Mouse (Mus musculus) stomach, embryonic 15.5 days (tissue): ENCODE data around the gene Trpm5. TPM values are rescaled to one million over a fixed set of nuclear protein-coding genes. Genes with fewer than 3 reads are reported as not detected.

Source experiments
- ATAC-seq: fragments of 200-750 bp; cut with Nextera tagmentation; 2 replicates; pipeline ENCODE4 v1.8.0; 2017; ENCODE audit warnings: low read depth, moderate number of reproducible peaks, moderate TSS enrichment; ENCODE audit not compliant: insufficient read depth, low FRiP score
- H3K27ac ChIP-seq: fragments of 300-500 bp; sonication (generic); 2 replicates; pipeline ENCODE4 v1.5.1; 2015; ENCODE audit warnings: mild to moderate bottlenecking, inconsistent platforms
- H3K27me3 ChIP-seq: fragments of 300-500 bp; sonication (generic); replicated peaks from 2 replicates; pipeline ENCODE4 v1.6.1; 2015; ENCODE audit warnings: inconsistent platforms
- H3K36me3 ChIP-seq: fragments of 300-500 bp; sonication (generic); 2 replicates; pipeline ENCODE4 v1.6.1; 2015; ENCODE audit warnings: inconsistent platforms
- H3K4me1 ChIP-seq: fragments of 300-500 bp; sonication (generic); 2 replicates; pipeline ENCODE4 v1.6.1; 2015; ENCODE audit warnings: inconsistent platforms
- H3K4me2 ChIP-seq: fragments of 300-500 bp; sonication (generic); 2 replicates; pipeline ENCODE4 v1.6.1; 2015; ENCODE audit warnings: mild to moderate bottlenecking, inconsistent platforms
- H3K4me3 ChIP-seq: fragments of 300-500 bp; sonication (generic); replicated peaks from 2 replicates; pipeline ENCODE4 v1.5.1; 2015; ENCODE audit warnings: inconsistent platforms
- H3K9ac ChIP-seq: fragments of 300-500 bp; sonication (generic); 2 replicates; pipeline ENCODE4 v1.6.1; 2015; ENCODE audit warnings: inconsistent platforms
- H3K9me3 ChIP-seq: fragments of 300-500 bp; sonication (generic); 2 replicates; pipeline ENCODE4 v1.6.1; 2016; ENCODE audit warnings: inconsistent platforms
- WGBS: fragments of 180-500 bp; shearing (Covaris S2); methylation state at CpG from one replicate; pipeline ENCODE4 v1.1.7; 2015; 5-methylcytosine and 5-hydroxymethylcytosine counted together
- polyA plus RNA-seq: library from polyadenylated mRNA; unstranded; fragments of >200 nt; fragmentation: Nextera tagmentation; extraction: Ambion mirVana; gene quantifications from 2 replicates; pipeline ENCODE4 v1.2.1, GENCODE M21; 2015

The Trpm5 gene
- polyA plus RNA-seq, 1 experiment from 2014 or later, result 14.1 TPM

GRCm38 (mm10) chr7:143105258-143105897 is 10.9 kb upstream of the Trpm5 start:
- no peak overlapping the region for H3K27ac ChIP-seq
- peaks cover 11% of the 10 kb centered on the region; the same call in 1 of the 2 replicates for H3K4me1 ChIP-seq
- no peak for ATAC-seq
- no peak overlapping the region for H3K4me3 ChIP-seq
- H3K4me2 ChIP-seq, result no peak overlapping the region
- H3K9ac ChIP-seq, result no peak overlapping the region
- 57% methylated on average over 11 of the region's 11 CpGs for WGBS
- H3K27me3 ChIP-seq, result peaks cover 33% of the 10 kb centered on the region
- no peaks in the 10 kb centered on the region for H3K36me3 ChIP-seq
- no peaks in the 10 kb centered on the region for H3K9me3 ChIP-seq

DNA sequence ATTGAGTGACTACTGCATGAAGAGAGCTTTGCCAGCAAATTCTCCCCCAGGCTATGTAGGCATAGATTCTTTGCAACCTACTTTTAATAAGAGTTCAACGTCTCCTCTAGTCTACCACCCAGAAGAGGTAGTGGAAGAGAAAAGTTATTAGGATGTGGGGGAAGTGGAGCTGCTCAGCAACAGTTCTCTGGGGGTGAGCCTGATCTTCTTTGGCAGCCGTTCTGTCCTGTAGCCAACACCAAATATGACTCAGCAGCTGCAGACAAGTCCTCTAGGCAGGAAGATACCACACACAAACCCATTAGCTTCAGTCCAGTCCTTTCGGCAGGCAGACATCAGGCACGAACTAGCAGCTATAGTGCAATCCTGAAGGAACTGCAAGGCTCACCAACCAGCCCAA is 6.3 kb upstream of the Trpm5 start:
- 53% methylated on average over 4 of the region's 4 CpGs for whole genome bisulfite sequencing
- H3K4me2 ChIP-seq, result no peak overlapping the region
- no peak overlapping the region for H3K27ac ChIP-seq
- no peaks in the 10 kb centered on the region for H3K36me3 ChIP-seq
- H3K9ac ChIP-seq, result no peak overlapping the region
- H3K9me3 ChIP-seq, result no peaks in the 10 kb centered on the region
- no peaks in the 10 kb centered on the region for H3K4me1 ChIP-seq
- H3K27me3 ChIP-seq, result peaks cover 2% of the 10 kb centered on the region
- ATAC-seq, result no peak
- no peak overlapping the region for H3K4me3 ChIP-seq

GRCm38 (mm10) chr7:143095554-143095907 is 1.1 kb upstream of the Trpm5 start:
- 30% methylated on average over 1 of the region's 1 CpGs for WGBS
- no peak overlapping the region for H3K4me2 ChIP-seq
- H3K9ac ChIP-seq, result no peak overlapping the region

DNA sequence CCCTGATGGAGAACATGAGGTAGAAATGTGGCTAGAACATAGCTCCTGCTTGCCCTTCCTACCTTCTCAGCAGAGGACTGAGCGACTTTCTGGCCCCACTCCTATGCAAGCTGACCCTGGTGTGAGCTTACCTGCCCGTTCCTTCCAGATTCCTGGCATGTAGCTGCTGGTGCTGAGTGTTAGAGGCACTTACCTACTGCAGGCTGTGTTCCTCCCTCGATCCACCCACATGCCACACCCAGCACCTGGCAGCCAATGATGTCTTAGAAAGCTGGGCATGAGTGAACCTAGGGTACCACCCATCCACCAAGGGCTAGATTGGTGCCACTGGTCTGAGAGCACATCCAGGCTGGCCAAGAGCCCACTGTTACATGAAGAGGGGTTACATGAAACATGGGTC is 595 bp downstream of the Trpm5 start:
- no peak for ATAC-seq
- H3K36me3 ChIP-seq, result no peaks in the 10 kb centered on the region
- H3K9ac ChIP-seq, result no peak overlapping the region
- H3K4me3 ChIP-seq, result no peak overlapping the region
- H3K27ac ChIP-seq, result no peak overlapping the region
- 64% methylated on average over 3 of the region's 3 CpGs for WGBS
- H3K9me3 ChIP-seq, result no peaks in the 10 kb centered on the region
- H3K27me3 ChIP-seq, result no peaks in the 10 kb centered on the region
- no peak overlapping the region for H3K4me2 ChIP-seq
- H3K4me1 ChIP-seq, result no peaks in the 10 kb centered on the region

More at GRCm38 (mm10) chr7:143095554-143095907, 1.1 kb upstream of the Trpm5 start:
- H3K27me3 ChIP-seq, result no peaks in the 10 kb centered on the region
- H3K4me3 ChIP-seq, result no peak overlapping the region
- no peaks in the 10 kb centered on the region for H3K4me1 ChIP-seq
- ATAC-seq, result no peak
- H3K36me3 ChIP-seq, result no peaks in the 10 kb centered on the region
- H3K9me3 ChIP-seq, result no peaks in the 10 kb centered on the region
- H3K27ac ChIP-seq, result no peak overlapping the region

DNA sequence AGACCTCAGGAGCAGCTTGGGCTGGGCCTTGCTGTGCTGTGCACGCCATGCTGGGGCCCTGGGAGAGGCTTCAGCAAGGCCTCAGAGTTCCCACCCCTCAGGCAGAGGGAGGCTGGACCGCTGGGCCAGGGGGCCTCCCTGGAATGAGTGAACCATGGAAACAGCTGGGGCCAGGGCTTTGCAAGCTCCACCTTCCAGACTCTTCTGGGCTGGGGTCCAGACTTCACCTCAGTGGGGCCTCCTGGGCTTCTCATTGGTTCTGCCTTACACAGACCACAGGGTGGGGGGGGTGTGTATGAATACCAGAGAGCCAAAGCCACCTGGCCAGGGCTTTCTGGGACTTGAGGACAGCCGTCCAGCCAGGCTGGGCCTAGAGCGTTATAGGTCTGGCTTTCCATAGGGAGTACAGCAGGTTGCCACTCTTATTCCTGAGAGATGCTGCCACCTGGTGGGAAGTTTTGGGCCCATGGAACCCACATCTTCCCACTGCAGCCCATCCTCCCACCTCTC is 7.3 kb downstream of the Trpm5 start:
- Histone ChIP-seq H3K9ac (no peak overlapping the region), H3K4me2 (peak overlapping the region; percentile 49), H3K4me1 (peaks cover 14% of the 10 kb centered on the region), H3K9me3 (no peaks in the 10 kb centered on the region), H3K27ac (peak overlapping the region; percentile 90), H3K4me3 (peak overlapping the region; percentile 31), H3K36me3 (no peaks in the 10 kb centered on the region), H3K27me3 (no peaks in the 10 kb centered on the region)
- peak; percentile 91 for ATAC-seq
- 35% methylated on average over 4 of the region's 4 CpGs for WGBS

DNA sequence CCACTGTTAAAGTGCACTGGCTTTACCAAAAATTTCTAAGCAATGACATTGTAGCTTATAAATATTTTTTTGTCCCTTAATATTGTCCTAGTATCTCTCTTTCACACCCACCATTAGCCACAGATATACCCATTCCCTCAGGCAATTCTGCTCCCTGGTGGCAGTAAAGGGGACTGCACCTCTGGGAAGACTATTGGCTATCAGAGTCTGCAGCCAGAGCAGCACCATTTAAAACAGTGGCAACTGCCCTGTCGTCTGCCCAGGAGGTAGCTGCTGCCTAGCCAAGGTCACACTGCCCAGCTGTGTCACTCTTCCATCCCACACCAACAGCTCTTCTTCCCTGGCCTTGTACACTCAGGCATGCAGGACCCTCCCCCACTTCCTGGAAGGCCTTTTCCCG is 8.1 kb downstream of the Trpm5 start:
- Histone ChIP-seq H3K27me3 (no peaks in the 10 kb centered on the region), H3K36me3 (no peaks in the 10 kb centered on the region), H3K9ac (no peak overlapping the region), H3K4me3 (peak overlapping the region; percentile 31), H3K9me3 (no peaks in the 10 kb centered on the region), H3K4me1 (peaks cover 14% of the 10 kb centered on the region), H3K4me2 (peak overlapping the region; percentile 49), H3K27ac (peak overlapping the region; percentile 90)
- 34% methylated on average over 2 of the region's 2 CpGs for WGBS
- ATAC-seq, result no peak

- Histone ChIP-seq H3K36me3 (no peaks in the 10 kb centered on the region), H3K9me3 (no peaks in the 10 kb centered on the region), H3K9ac (no peak overlapping the region), H3K27me3 (no peaks in the 10 kb centered on the region), H3K4me3 (no peak overlapping the region), H3K4me2 (no peak overlapping the region), H3K4me1 (peaks cover 14% of the 10 kb centered on the region), H3K27ac (no peak overlapping the region)
- WGBS, result 79% methylated on average over 2 of the region's 2 CpGs
- ATAC-seq, result no peak
Observed at GRCm38 (mm10) chr7:143083708-143084107, 10.7 kb downstream of the Trpm5 start.

DNA sequence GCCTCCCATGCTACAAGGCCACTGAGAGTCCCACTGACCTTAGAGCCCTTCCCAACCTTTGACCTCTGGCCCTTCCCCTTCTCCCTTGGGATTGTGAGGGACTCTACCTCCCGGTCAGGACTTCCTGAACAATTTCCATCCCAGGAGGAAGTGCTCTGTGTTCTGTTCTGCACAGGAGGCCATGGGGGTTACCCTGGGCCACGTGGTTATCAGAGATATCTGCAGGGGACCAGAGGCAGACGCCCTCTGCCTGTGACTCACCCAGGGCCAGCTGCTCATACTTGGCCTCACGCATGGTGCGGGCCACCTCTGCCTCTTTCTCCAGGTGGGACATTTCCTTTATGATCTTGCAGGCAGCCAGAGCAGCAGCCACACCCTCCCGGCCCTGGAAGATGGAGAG is 12.4 kb downstream of the Trpm5 start:
- H3K4me2 ChIP-seq, result no peak overlapping the region
- H3K4me3 ChIP-seq, result no peak overlapping the region
- no peak overlapping the region for H3K27ac ChIP-seq
- no peak overlapping the region for H3K9ac ChIP-seq
- H3K4me1 ChIP-seq, result peaks cover 6% of the 10 kb centered on the region; the same call in 1 of the 2 replicates
- ATAC-seq, result no peak
- no peaks in the 10 kb centered on the region for H3K27me3 ChIP-seq
- 72% methylated on average over 6 of the region's 6 CpGs for WGBS
- no peaks in the 10 kb centered on the region for H3K36me3 ChIP-seq
- no peaks in the 10 kb centered on the region for H3K9me3 ChIP-seq

DNA sequence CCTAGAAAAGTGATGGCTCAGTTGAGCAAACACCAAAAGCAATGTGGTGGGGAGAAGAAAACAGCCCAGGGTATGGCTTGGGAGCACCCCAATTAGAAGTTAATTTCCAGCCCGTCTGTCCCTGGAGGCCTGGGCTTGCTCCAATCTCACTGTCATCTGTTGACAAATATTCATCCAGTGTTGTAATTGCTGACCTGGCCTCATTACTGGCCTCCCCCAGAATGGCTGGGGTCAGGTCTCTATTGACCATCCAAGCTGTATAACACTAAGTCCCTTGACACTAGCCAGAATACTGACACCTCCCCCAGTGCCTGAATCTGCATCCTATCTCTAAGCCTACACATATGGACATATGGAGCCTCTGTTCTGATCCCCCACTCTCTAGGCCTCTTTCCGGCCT is 17.1 kb downstream of the Trpm5 start:
- 77% methylated on average over 2 of the region's 2 CpGs for WGBS
- ATAC-seq, result no peak

GRCm38 (mm10) chr7:143075394-143075793 is 19.0 kb downstream of the Trpm5 start:
- H3K4me3 ChIP-seq, result no peak overlapping the region
- peaks cover 7% of the 10 kb centered on the region for H3K4me1 ChIP-seq
- no peak for ATAC-seq
- no peak overlapping the region for H3K27ac ChIP-seq
- no peaks in the 10 kb centered on the region for H3K27me3 ChIP-seq
- H3K4me2 ChIP-seq, result no peak overlapping the region
- H3K9me3 ChIP-seq, result no peaks in the 10 kb centered on the region
- 76% methylated on average over 5 of the region's 5 CpGs for WGBS
- H3K36me3 ChIP-seq, result peaks cover 4% of the 10 kb centered on the region; the same call in 1 of the 2 replicates
- H3K9ac ChIP-seq, result no peak overlapping the region

More for the DNA sequence above, 17.1 kb downstream of the Trpm5 start:
- H3K4me3 ChIP-seq, result no peak overlapping the region
- no peak overlapping the region for H3K27ac ChIP-seq
- no peaks in the 10 kb centered on the region for H3K27me3 ChIP-seq
- H3K4me2 ChIP-seq, result no peak overlapping the region
- no peaks in the 10 kb centered on the region for H3K36me3 ChIP-seq
- no peaks in the 10 kb centered on the region for H3K4me1 ChIP-seq
- H3K9me3 ChIP-seq, result no peaks in the 10 kb centered on the region
- no peak overlapping the region for H3K9ac ChIP-seq

- Histone ChIP-seq H3K4me2 (no peak overlapping the region), H3K36me3 (peaks cover 4% of the 10 kb centered on the region; the same call in 1 of the 2 replicates), H3K9me3 (no peaks in the 10 kb centered on the region), H3K4me1 (peaks cover 19% of the 10 kb centered on the region), H3K4me3 (no peak overlapping the region), H3K27ac (no peak overlapping the region), H3K9ac (no peak overlapping the region), H3K27me3 (no peaks in the 10 kb centered on the region)
- WGBS, result 74% methylated on average over 1 of the region's 1 CpGs
- ATAC-seq, result no peak
Observed at GRCm38 (mm10) chr7:143073086-143073485, 21.4 kb downstream of the Trpm5 start.

DNA sequence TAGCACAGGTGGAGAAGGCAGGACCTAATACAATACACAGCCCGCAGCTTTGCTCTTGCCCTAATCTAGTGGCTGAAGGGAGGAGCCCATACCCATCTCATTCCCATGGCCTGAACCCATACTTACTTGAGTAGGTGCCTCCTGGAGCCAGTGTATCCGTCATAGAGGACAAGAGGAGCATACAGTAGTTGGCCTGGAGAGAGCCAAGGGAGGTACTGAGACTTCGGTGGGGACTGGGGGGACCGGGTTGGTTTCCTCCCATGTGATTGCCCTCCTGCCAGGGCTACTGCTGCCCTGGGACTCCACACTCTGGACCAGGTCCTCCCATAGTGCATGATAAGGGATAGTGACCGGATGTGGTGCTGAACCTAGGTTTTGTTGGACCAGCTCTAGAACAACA is 21.8 kb downstream of the Trpm5 start:
- no peak overlapping the region for H3K27ac ChIP-seq
- 85% methylated on average over 5 of the region's 5 CpGs for WGBS
- ATAC-seq, result no peak
- peaks cover 23% of the 10 kb centered on the region for H3K4me1 ChIP-seq
- H3K27me3 ChIP-seq, result no peaks in the 10 kb centered on the region
- peaks cover 7% of the 10 kb centered on the region; the same call in 1 of the 2 replicates for H3K36me3 ChIP-seq
- no peak overlapping the region for H3K9ac ChIP-seq
- no peak overlapping the region for H3K4me3 ChIP-seq
- H3K4me2 ChIP-seq, result no peak overlapping the region
- no peaks in the 10 kb centered on the region for H3K9me3 ChIP-seq
